Mouse (Mus musculus) kidney, postnatal 14 days (tissue): ENCODE results near the gene Slamf6.

Experiments used
- DNase-seq: peaks from one replicate; pipeline ENCODE4 v3.0.0; 2022; ENCODE audit warnings: mixed read lengths

Slamf6 gene

GRCm38 (mm10) chr1:171998820-171999597 lies 81.7 kb downstream of the Slamf6 start:
- DNase-seq, result no peak

GRCm38 (mm10) chr1:172000641-172001040 lies 83.3 kb downstream of the Slamf6 start:
- DNase-seq, result peak; percentile 25

- no peak for DNase-seq
Measured at GRCm38 (mm10) chr1:172001665-172002064, 84.3 kb downstream of the Slamf6 start.
